Mouse (Mus musculus) heart, embryonic 12.5 days (tissue): ENCODE data around the gene Dgkg. TPM values are rescaled to one million over a fixed set of nuclear protein-coding genes. Genes with fewer than 3 reads are reported as not detected.

ENCODE experiments used
- ATAC-seq: fragments of 200-750 bp; cut with Nextera tagmentation; 2 replicates; pipeline ENCODE4 v1.8.0; 2017; ENCODE audit warnings: moderate TSS enrichment, moderate library complexity; ENCODE audit not compliant: insufficient number of reproducible peaks, low FRiP score
- H3K27ac ChIP-seq: fragments of 300-500 bp; sonication (generic); 2 replicates; pipeline ENCODE4 v1.5.1; 2016; ENCODE audit warnings: mild to moderate bottlenecking, moderate library complexity; ENCODE audit not compliant: poor library complexity, severe bottlenecking
- H3K27me3 ChIP-seq: fragments of 300-500 bp; sonication (generic); replicated peaks from 2 replicates; pipeline ENCODE4 v1.6.1; 2016; ENCODE audit warnings: mild to moderate bottlenecking, moderate library complexity
- H3K36me3 ChIP-seq: fragments of 300-500 bp; sonication (generic); 2 replicates; pipeline ENCODE4 v1.6.1; 2016; ENCODE audit warnings: mild to moderate bottlenecking, moderate library complexity
- H3K4me1 ChIP-seq: fragments of 300-500 bp; sonication (generic); replicated peaks from 2 replicates; pipeline ENCODE4 v1.6.1; 2016; ENCODE audit warnings: mild to moderate bottlenecking
- H3K4me2 ChIP-seq: fragments of 300-500 bp; sonication (generic); 2 replicates; pipeline ENCODE4 v1.6.1; 2016; ENCODE audit warnings: mild to moderate bottlenecking, moderate library complexity
- H3K4me3 ChIP-seq: fragments of 300-500 bp; sonication (generic); 2 replicates; pipeline ENCODE4 v1.5.1; 2016; ENCODE audit warnings: mild to moderate bottlenecking
- H3K9ac ChIP-seq: fragments of 300-500 bp; sonication (generic); 2 replicates; pipeline ENCODE4 v1.6.1; 2016; ENCODE audit warnings: mild to moderate bottlenecking, moderate library complexity
- H3K9me3 ChIP-seq: fragments of 300-500 bp; sonication (generic); replicated peaks from 2 replicates; pipeline ENCODE4 v1.6.1; 2016; ENCODE audit warnings: mild to moderate bottlenecking, moderate library complexity
- WGBS: fragments of 180-500 bp; shearing (Covaris S2); methylation state at CpG from one replicate; pipeline ENCODE4 v1.1.7; 2016; 5-methylcytosine and 5-hydroxymethylcytosine counted together
- polyA plus RNA-seq: library from polyadenylated mRNA; unstranded; fragments of >200 nt; fragmentation: Nextera tagmentation; extraction: Ambion mirVana; gene quantifications from 2 replicates; pipeline ENCODE4 v1.2.1, GENCODE M21; 2016

Gene Dgkg
- polyA plus RNA-seq, 1 experiment from 2014 or later, result 0.47 TPM

- 19% methylated on average over 3 of the region's 3 CpGs for WGBS
These were observed 111.9 kb downstream of the Dgkg start for GRCm38 (mm10) chr16:22545016-22545561.

GRCm38 (mm10) chr16:22542691-22543141 is 114.3 kb downstream of the Dgkg start:
- Histone ChIP-seq H3K27me3 (no peaks in the 10 kb centered on the region), H3K27ac (peak overlapping the region; percentile 72), H3K4me2 (peak overlapping the region; percentile 38; the same call in 1 of the 2 replicates), H3K36me3 (no peaks in the 10 kb centered on the region), H3K4me3 (no peak overlapping the region), H3K9ac (no peak overlapping the region), H3K4me1 (peaks cover 40% of the 10 kb centered on the region), H3K9me3 (no peaks in the 10 kb centered on the region)
- 29% methylated on average over 6 of the region's 6 CpGs for WGBS
- peak; percentile 69 for ATAC-seq

More at GRCm38 (mm10) chr16:22545016-22545561, 111.9 kb downstream of the Dgkg start:
- H3K4me3 ChIP-seq, result no peak overlapping the region
- H3K9ac ChIP-seq, result no peak overlapping the region
- no peak for ATAC-seq
- H3K9me3 ChIP-seq, result no peaks in the 10 kb centered on the region
- peaks cover 57% of the 10 kb centered on the region for H3K4me1 ChIP-seq
- no peaks in the 10 kb centered on the region for H3K27me3 ChIP-seq
- peak overlapping the region; percentile 50; the same call in 1 of the 2 replicates for H3K27ac ChIP-seq
- H3K4me2 ChIP-seq, result peak overlapping the region; percentile 31
- no peaks in the 10 kb centered on the region for H3K36me3 ChIP-seq

- H3K27me3 ChIP-seq, result no peaks in the 10 kb centered on the region
- H3K4me1 ChIP-seq, result peaks cover 31% of the 10 kb centered on the region
- ATAC-seq, result no peak
- WGBS, result 77% methylated on average over 6 of the region's 6 CpGs
- no peaks in the 10 kb centered on the region for H3K36me3 ChIP-seq
- no peak overlapping the region for H3K27ac ChIP-seq
- H3K9me3 ChIP-seq, result no peaks in the 10 kb centered on the region
- no peak overlapping the region for H3K4me3 ChIP-seq
- no peak overlapping the region for H3K9ac ChIP-seq
- H3K4me2 ChIP-seq, result no peak overlapping the region
These were observed 117.7 kb downstream of the Dgkg start for GRCm38 (mm10) chr16:22539275-22539674.

GRCm38 (mm10) chr16:22536581-22537160 is 120.3 kb downstream of the Dgkg start:
- H3K4me1 ChIP-seq, result peaks cover 24% of the 10 kb centered on the region
- no peaks in the 10 kb centered on the region for H3K36me3 ChIP-seq
- no peak overlapping the region for H3K4me3 ChIP-seq
- no peak for ATAC-seq
- H3K4me2 ChIP-seq, result no peak overlapping the region
- no peak overlapping the region for H3K9ac ChIP-seq
- 0 out of 2 replicates have a peak, but pooled peaks cover 5% of the 10 kb centered on the region for H3K27me3 ChIP-seq
- no peaks in the 10 kb centered on the region for H3K9me3 ChIP-seq
- 40% methylated on average over 8 of the region's 8 CpGs for WGBS
- no peak overlapping the region for H3K27ac ChIP-seq

- Histone ChIP-seq H3K9me3 (no peaks in the 10 kb centered on the region), H3K27ac (no peak overlapping the region), H3K4me3 (no peak overlapping the region), H3K4me2 (no peak overlapping the region), H3K9ac (no peak overlapping the region), H3K27me3 (0 out of 2 replicates have a peak, but pooled peaks cover 5% of the 10 kb centered on the region), H3K4me1 (peaks cover 38% of the 10 kb centered on the region), H3K36me3 (no peaks in the 10 kb centered on the region)
- 88% methylated on average over 3 of the region's 3 CpGs for WGBS
- ATAC-seq, result no peak
These were observed 123.9 kb downstream of the Dgkg start for GRCm38 (mm10) chr16:22533087-22533486.

GRCm38 (mm10) chr16:22531834-22532233 is 125.2 kb downstream of the Dgkg start:
- H3K9ac ChIP-seq, result no peak overlapping the region
- H3K9me3 ChIP-seq, result no peaks in the 10 kb centered on the region
- no peak overlapping the region for H3K27ac ChIP-seq
- no peak overlapping the region for H3K4me2 ChIP-seq
- no peak for ATAC-seq
- 78% methylated on average over 6 of the region's 6 CpGs for WGBS
- peaks cover 46% of the 10 kb centered on the region for H3K4me1 ChIP-seq
- H3K36me3 ChIP-seq, result no peaks in the 10 kb centered on the region
- no peak overlapping the region for H3K4me3 ChIP-seq
- H3K27me3 ChIP-seq, result 0 out of 2 replicates have a peak, but pooled peaks cover 5% of the 10 kb centered on the region

- Histone ChIP-seq H3K9me3 (no peaks in the 10 kb centered on the region), H3K4me1 (peaks cover 47% of the 10 kb centered on the region), H3K4me2 (no peak overlapping the region), H3K9ac (no peak overlapping the region), H3K27me3 (0 out of 2 replicates have a peak, but pooled peaks cover 5% of the 10 kb centered on the region), H3K27ac (no peak overlapping the region), H3K4me3 (no peak overlapping the region), H3K36me3 (no peaks in the 10 kb centered on the region)
- WGBS, result 76% methylated on average over 9 of the region's 9 CpGs
- no peak for ATAC-seq
These were observed 126.0 kb downstream of the Dgkg start for GRCm38 (mm10) chr16:22531041-22531440.

GRCm38 (mm10) chr16:22527499-22527939 is 129.5 kb downstream of the Dgkg start:
- ATAC-seq, result no peak
- no peak overlapping the region for H3K9ac ChIP-seq
- H3K27me3 ChIP-seq, result 0 out of 2 replicates have a peak, but pooled peaks cover 2% of the 10 kb centered on the region
- peak overlapping the region; percentile 29 for H3K27ac ChIP-seq
- WGBS, result 41% methylated on average over 5 of the region's 5 CpGs
- no peak overlapping the region for H3K4me3 ChIP-seq
- no peak overlapping the region for H3K4me2 ChIP-seq
- no peaks in the 10 kb centered on the region for H3K36me3 ChIP-seq
- 0 out of 2 replicates have a peak, but pooled peaks cover 3% of the 10 kb centered on the region for H3K9me3 ChIP-seq
- peaks cover 54% of the 10 kb centered on the region for H3K4me1 ChIP-seq

- 68% methylated on average over 4 of the region's 4 CpGs for WGBS
- H3K4me2 ChIP-seq, result no peak overlapping the region
- H3K9ac ChIP-seq, result no peak overlapping the region
- no peak for ATAC-seq
- 0 out of 2 replicates have a peak, but pooled peaks cover 3% of the 10 kb centered on the region for H3K9me3 ChIP-seq
- H3K4me3 ChIP-seq, result no peak overlapping the region
- H3K36me3 ChIP-seq, result no peaks in the 10 kb centered on the region
- peak overlapping the region; percentile 29; the same call in 1 of the 2 replicates for H3K27ac ChIP-seq
- peaks cover 42% of the 10 kb centered on the region for H3K4me1 ChIP-seq
- no peaks in the 10 kb centered on the region for H3K27me3 ChIP-seq
These were observed 130.6 kb downstream of the Dgkg start for GRCm38 (mm10) chr16:22526386-22526785.

- peak; percentile 69 for ATAC-seq
- no peak overlapping the region for H3K4me3 ChIP-seq
- no peak overlapping the region for H3K27ac ChIP-seq
- H3K4me2 ChIP-seq, result 0 out of 2 replicates have a peak overlapping the region, but pooled peaks have one; percentile 13
- WGBS, result 17% methylated on average over 20 of the region's 20 CpGs
- peaks cover 23% of the 10 kb centered on the region for H3K4me1 ChIP-seq
- no peaks in the 10 kb centered on the region for H3K27me3 ChIP-seq
- H3K9ac ChIP-seq, result no peak overlapping the region
- no peaks in the 10 kb centered on the region for H3K36me3 ChIP-seq
- H3K9me3 ChIP-seq, result no peaks in the 10 kb centered on the region
These were observed 139.3 kb downstream of the Dgkg start for GRCm38 (mm10) chr16:22517431-22518384.

- Histone ChIP-seq H3K4me2 (no peak overlapping the region), H3K4me3 (no peak overlapping the region), H3K4me1 (peaks cover 23% of the 10 kb centered on the region), H3K27ac (no peak overlapping the region), H3K9ac (no peak overlapping the region), H3K27me3 (no peaks in the 10 kb centered on the region), H3K36me3 (no peaks in the 10 kb centered on the region), H3K9me3 (no peaks in the 10 kb centered on the region)
- WGBS, result 48% methylated on average over 5 of the region's 5 CpGs
- no peak for ATAC-seq
These were observed 141.5 kb downstream of the Dgkg start for GRCm38 (mm10) chr16:22515476-22515875.
